Mouse (Mus musculus) CH12.LX (cell line): ENCODE measurements around the gene Rpp30. TPM values are rescaled to one million over a fixed set of nuclear protein-coding genes. Genes with fewer than 3 reads are reported as not detected.
A peak's percentile ranks its signal among the peaks of the same experiment; 100 is the strongest.

Source experiments
- DNase-seq: peaks from one replicate; pipeline ENCODE4 v3.0.0-alpha.2; 2013; ENCODE audit errors: extremely low read depth
- H3K27ac ChIP-seq: 2 replicates; pipeline ENCODE4 v1.5.1; 2012; ENCODE audit warnings: low read depth, mild to moderate bottlenecking, control low read depth, moderate library complexity; ENCODE audit not compliant: insufficient read depth
- H3K27me3 ChIP-seq: replicated peaks from 2 replicates; pipeline ENCODE3; 2012; ENCODE audit warnings: inconsistent platforms
- H3K36me3 ChIP-seq, 2 experiments: replicated peaks in 1 of 2; 2 replicates each; pipeline versions ENCODE3 to v1.6.1; 2012; ENCODE audit warnings: inconsistent platforms in 1 of 2, low read length in 1 of 2, mild to moderate bottlenecking in 1 of 2, mixed read lengths in 1 of 2, moderate library complexity in 1 of 2; ENCODE audit not compliant: control insufficient read depth in 1 of 2, insufficient read depth in 1 of 2
- H3K4me1 ChIP-seq, 2 experiments: 2 replicates each; pipeline ENCODE4 v1.6.1; 2012; ENCODE audit warnings: inconsistent platforms in 1 of 2, moderate library complexity in 1 of 2; ENCODE audit not compliant: insufficient read depth in 2 of 2, control insufficient read depth in 1 of 2
- H3K4me2 ChIP-seq: 2 replicates; pipeline ENCODE4 v1.6.1; 2012; ENCODE audit warnings: low read depth, mild to moderate bottlenecking, control low read depth; ENCODE audit not compliant: poor library complexity, insufficient read depth, severe bottlenecking
- H3K4me3 ChIP-seq, 3 experiments: fragments of 150-350 bp in 1 of 3; sonication (generic) in 1 of 3; replicated peaks in 1 of 3; 2 replicates each; pipeline versions ENCODE3 to v1.5.1; 2011 to 2012; ENCODE audit warnings: low read depth in 2 of 3, low read length in 2 of 3, mild to moderate bottlenecking in 2 of 3, moderate library complexity in 2 of 3, control low read depth in 1 of 3, improper control_type of control experiment in 1 of 3, inconsistent platforms in 1 of 3, mixed read lengths in 1 of 3; ENCODE audit not compliant: poor library complexity in 1 of 3
- H3K79me2 ChIP-seq: replicated peaks from 2 replicates; pipeline ENCODE4 v1.6.1; 2012; ENCODE audit warnings: mild to moderate bottlenecking, moderate library complexity; ENCODE audit not compliant: control insufficient read depth, poor library complexity, insufficient read depth, severe bottlenecking; ENCODE audit errors: extremely low read depth
- H3K9ac ChIP-seq: 2 replicates; pipeline ENCODE4 v1.6.1; 2012; ENCODE audit warnings: low read depth, mild to moderate bottlenecking, control low read depth, moderate library complexity; ENCODE audit not compliant: insufficient read depth
- H3K9me3 ChIP-seq: replicated peaks from 2 replicates; pipeline ENCODE3; 2012; ENCODE audit warnings: low read length, inconsistent platforms, mixed read lengths
- CTCF ChIP-seq, 2 experiments: IDR thresholded peaks in 1 of 2; conservative IDR thresholded peaks in 1 of 2; 2 replicates each; pipeline ENCODE4 v1.5.1; 2011 to 2012; ENCODE audit warnings: low read depth in 2 of 2, low read length in 2 of 2, improper control_type of control experiment in 1 of 2, inconsistent platforms in 1 of 2, mild to moderate bottlenecking in 1 of 2, moderate library complexity in 1 of 2
- E2F4 ChIP-seq: IDR thresholded peaks from 2 replicates; pipeline ENCODE4 v1.6.1; 2011; ENCODE audit warnings: low read depth, low read length, improper control_type of control experiment; ENCODE audit not compliant: insufficient replicate concordance
- EP300 ChIP-seq: IDR thresholded peaks from 2 replicates; pipeline ENCODE4 v1.6.1; 2011; ENCODE audit warnings: low read length, improper control_type of control experiment
- HCFC1 ChIP-seq: IDR thresholded peaks from 2 replicates; pipeline ENCODE4 v1.6.1; 2012; ENCODE audit warnings: low read depth, mild to moderate bottlenecking, inconsistent platforms, low read length, improper control_type of control experiment
- IRF4 ChIP-seq: IDR thresholded peaks from 2 replicates; pipeline ENCODE4 v1.6.1; 2014; ENCODE audit warnings: low read depth, mild to moderate bottlenecking, inconsistent platforms, low read length, improper control_type of control experiment
- JUND ChIP-seq: conservative IDR thresholded peaks from 2 replicates; pipeline ENCODE4 v1.6.1; 2011; ENCODE audit warnings: low read depth, low read length, improper control_type of control experiment
- MAFK ChIP-seq: IDR thresholded peaks from 2 replicates; pipeline ENCODE4 v1.6.1; 2011; ENCODE audit warnings: low read length, improper control_type of control experiment; ENCODE audit not compliant: insufficient replicate concordance
- MAZ ChIP-seq: IDR thresholded peaks from 2 replicates; pipeline ENCODE4 v1.6.1; 2012; ENCODE audit warnings: low read depth, mild to moderate bottlenecking, inconsistent platforms, low read length, improper control_type of control experiment, moderate library complexity
- MEF2A ChIP-seq: IDR thresholded peaks from 2 replicates; pipeline ENCODE4 v1.6.1; 2014; ENCODE audit warnings: low read depth, mild to moderate bottlenecking, inconsistent platforms, low read length, improper control_type of control experiment, borderline replicate concordance
- MYC ChIP-seq: IDR thresholded peaks from 2 replicates; pipeline ENCODE4 v1.6.1; 2011; ENCODE audit warnings: low read depth, mild to moderate bottlenecking, improper control_type of control experiment, low read length
- NELFE ChIP-seq: IDR thresholded peaks from 2 replicates; pipeline ENCODE4 v1.6.1; 2011; ENCODE audit warnings: low read depth, low read length, improper control_type of control experiment
- NRF1 ChIP-seq: IDR thresholded peaks from 2 replicates; pipeline ENCODE4 v1.6.1; 2014; ENCODE audit warnings: low read depth, mild to moderate bottlenecking, inconsistent platforms, low read length, improper control_type of control experiment, moderate library complexity
- POLR2A ChIP-seq: IDR thresholded peaks from 2 replicates; pipeline ENCODE4 v1.6.1; 2011; ENCODE audit warnings: low read depth, mild to moderate bottlenecking, improper control_type of control experiment, low read length
- POLR2AphosphoS2 ChIP-seq: IDR thresholded peaks from 2 replicates; pipeline ENCODE4 v1.6.1; 2011; ENCODE audit warnings: low read depth, low read length, improper control_type of control experiment
- RAD21 ChIP-seq: IDR thresholded peaks from 2 replicates; pipeline ENCODE4 v1.6.1; 2011; ENCODE audit warnings: low read depth, mild to moderate bottlenecking, low read length, improper control_type of control experiment, moderate library complexity
- SMC3 ChIP-seq: IDR thresholded peaks from 2 replicates; pipeline ENCODE4 v1.6.1; 2011; ENCODE audit warnings: low read depth, low read length, improper control_type of control experiment
- TBP ChIP-seq: conservative IDR thresholded peaks from 2 replicates; pipeline ENCODE4 v1.6.1; 2011; ENCODE audit warnings: low read depth, low read length, improper control_type of control experiment
- UBTF ChIP-seq: IDR thresholded peaks from 2 replicates; pipeline ENCODE4 v1.6.1; 2012; ENCODE audit warnings: low read depth, mild to moderate bottlenecking, inconsistent platforms, low read length, improper control_type of control experiment, moderate library complexity
- USF2 ChIP-seq: conservative IDR thresholded peaks from 2 replicates; pipeline ENCODE4 v1.6.1; 2011; ENCODE audit warnings: low read depth, low read length, improper control_type of control experiment
- ZNF384 ChIP-seq: IDR thresholded peaks from 2 replicates; pipeline ENCODE4 v1.6.1; 2012; ENCODE audit warnings: low read depth, low read length, improper control_type of control experiment, inconsistent platforms
- dilution Hi-C: fragments of 300-500 bp; cut with MboI; formaldehyde crosslinking; loops from 2 replicates; pipeline ENCODE4 v1.14.3; 2020; ENCODE audit warnings: low sequenced_read_pairs; ENCODE audit not compliant: extremely low pct_unique_long_range_greater_than_20kb, extremely low pct_ligation_motif_present
- in situ Hi-C: fragments of 300-500 bp; cut with MboI; formaldehyde crosslinking; loops from 3 replicates; pipeline ENCODE4 v1.14.3; 2019; ENCODE audit warnings: low sequenced_read_pairs, low pct_ligation_motif_present, low pct_unique_long_range_greater_than_20kb, mixed read lengths
- polyA plus RNA-seq: library from polyadenylated mRNA; unstranded; fragments of >175 nt; gene quantifications from 2 replicates; pipeline ENCODE4 v1.2.1, GENCODE M21; 2012; ENCODE audit warnings: low read depth; ENCODE audit not compliant: insufficient read length
- total RNA-seq, 2 experiments: library from RNA; depleted of rRNA; stranded (reverse); fragments of 300-350 nt in 1 of 2; fragments of >200 nt in 1 of 2; gene quantifications; 2 replicates each; pipeline ENCODE4 v1.2.3; 2012 to 2014

The Rpp30 gene
- total and polyA plus RNA-seq, 3 experiments: 32.7 to 120 (median 102) TPM

- H3K4me2 ChIP-seq: no peak overlapping the region
- H3K27ac ChIP-seq: no peak overlapping the region
- in situ Hi-C loops: no loop called here
- TF ChIP-seq E2F4: no peak
- no peak for TF ChIP-seq EP300
- TF ChIP-seq UBTF: no peak
- no peak for TF ChIP-seq MAZ
- H3K27me3 ChIP-seq: no peaks in the 10 kb centered on the region
- H3K9me3 ChIP-seq: no peaks in the 10 kb centered on the region
- no peak overlapping the region for H3K4me3 ChIP-seq
- H3K36me3 ChIP-seq: no peaks in the 10 kb centered on the region
- dilution Hi-C loops: no loop called here
- H3K9ac ChIP-seq: no peak overlapping the region
- no peaks in the 10 kb centered on the region for H3K79me2 ChIP-seq
- no peaks in the 10 kb centered on the region for H3K4me1 ChIP-seq
- DNase-seq: no peak
These were observed 60.1 kb downstream of the Rpp30 start for GRCm38 (mm10) chr19:36143571-36143970.

GRCm38 (mm10) chr19:36148578-36148977, 65.1 kb downstream of the Rpp30 start:
- Histone ChIP-seq H3K27me3 (no peaks in the 10 kb centered on the region), H3K4me2 (no peak overlapping the region), H3K4me1 (peaks cover 0 to 7% of the 10 kb centered on the region in 2 experiments; a peak in 2 of 4 replicates), H3K27ac (no peak overlapping the region), H3K36me3 (no peaks in the 10 kb centered on the region), H3K4me3 (no peak overlapping the region), H3K9me3 (no peaks in the 10 kb centered on the region), H3K79me2 (no peaks in the 10 kb centered on the region), H3K9ac (no peak overlapping the region)
- peak; percentile 7 for DNase-seq
- dilution Hi-C loops (no loop called here), in situ Hi-C loops (no loop called here)
- TF ChIP-seq CTCF (conservative IDR thresholded peaks at IDR 0.05 in 1 of 2, IDR thresholded peaks at IDR 0.05 in 1 of 2; ENCODE audit: low read depth in 2 of 2, low read length in 2 of 2) (peak; percentile 20 to 54; a peak in 2 of 4 replicates), RAD21 (peak; percentile 40), SMC3 (peak; percentile 49), MYC (no peak)

GRCm38 (mm10) chr19:36150241-36151007, 66.9 kb downstream of the Rpp30 start:
- Histone ChIP-seq H3K27me3 (no peaks in the 10 kb centered on the region), H3K79me2 (no peaks in the 10 kb centered on the region), H3K4me1 (peaks cover 0 to 7% of the 10 kb centered on the region in 2 experiments; a peak in 2 of 4 replicates), H3K9ac (no peak overlapping the region), H3K4me2 (no peak overlapping the region), H3K27ac (no peak overlapping the region), H3K9me3 (no peaks in the 10 kb centered on the region)
- no peak for DNase-seq
- in situ Hi-C loops: no loop called here
- TF ChIP-seq NRF1 (no peak), MEF2A (no peak), HCFC1 (no peak), RAD21 (no peak), TBP (no peak), MAFK (no peak), IRF4 (no peak), POLR2A (no peak), NELFE (no peak), POLR2AphosphoS2 (no peak), JUND (no peak), USF2 (no peak), EP300 (no peak), ZNF384 (no peak)
- TF ChIP-seq, all 38 proteins: peak for 0
- Histone ChIP-seq H3K4me3 (no peak overlapping the region), H3K36me3 (no peaks in the 10 kb centered on the region)
- dilution Hi-C loops: no loop called here
